Mouse (Mus musculus) adipocyte (in vitro differentiated cells): Measurements from ENCODE around the gene Dmrtc1c2.
"Not testable (repeated sequence)": the region's sequence is repeated elsewhere in the genome, so short reads cannot be mapped to it uniquely, and the experiment has no call there.

Experiments used
- DNase-seq: peaks from one replicate; pipeline ENCODE4 v3.0.0-alpha.2; 2016; ENCODE audit warnings: low spot score

Dmrtc1c2 gene

GRCm38 (mm10) chrX:102854516-102854915 lies at the start of gene Dmrtc1c2:
Gene Dmrtc1c2, minus strand, starts transcription at chrX:102854616.
- DNase-seq = not testable (repeated sequence)

- DNase-seq = no peak
Measured at GRCm38 (mm10) chrX:102867871-102868270, 13.5 kb upstream of the Dmrtc1c2 start, which contains the start of gene 1700031F05Rik. Gene 1700031F05Rik, minus strand, starts transcription at chrX:102867971.

GRCm38 (mm10) chrX:102812311-102812710 lies 42.1 kb downstream of the Dmrtc1c2 start:
- no peak for DNase-seq

GRCm38 (mm10) chrX:102802663-102803062 lies 51.8 kb downstream of the Dmrtc1c2 start, which contains the start of gene Dmrtc1c1:
Gene Dmrtc1c1, plus strand, starts transcription at chrX:102802963.
- DNase-seq = not testable (repeated sequence)
